Mouse (Mus musculus): ENCODE data around the gene Prl8a2.
A peak's percentile ranks its signal among the peaks of the same experiment; 100 is the strongest.

Prl8a2 gene

DNA sequence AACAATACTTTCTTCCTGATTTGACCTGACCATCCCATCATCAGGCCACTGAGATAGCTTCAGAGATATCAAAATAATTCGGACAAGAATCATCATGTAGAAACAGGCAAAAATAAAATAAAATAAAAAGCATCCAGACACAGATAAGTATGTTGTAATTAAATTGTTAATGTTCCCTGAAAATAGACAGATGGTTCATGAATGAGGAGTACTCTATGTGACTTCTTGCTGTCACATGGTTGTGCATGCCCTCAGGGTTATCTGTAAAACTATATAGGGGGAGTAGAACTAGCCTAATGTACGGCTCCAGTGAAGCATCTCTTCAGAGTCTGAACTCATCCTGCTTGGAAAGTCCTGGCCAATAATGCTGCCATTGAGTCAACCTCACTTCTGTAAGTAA is at the start of gene Prl8a2:
Gene Prl8a2 (plus strand): TSS at position 301 of the 400 bp plus-strand sequence.
- no peak for DNase-seq (ENCODE audit: low read depth, low spot score)

DNA sequence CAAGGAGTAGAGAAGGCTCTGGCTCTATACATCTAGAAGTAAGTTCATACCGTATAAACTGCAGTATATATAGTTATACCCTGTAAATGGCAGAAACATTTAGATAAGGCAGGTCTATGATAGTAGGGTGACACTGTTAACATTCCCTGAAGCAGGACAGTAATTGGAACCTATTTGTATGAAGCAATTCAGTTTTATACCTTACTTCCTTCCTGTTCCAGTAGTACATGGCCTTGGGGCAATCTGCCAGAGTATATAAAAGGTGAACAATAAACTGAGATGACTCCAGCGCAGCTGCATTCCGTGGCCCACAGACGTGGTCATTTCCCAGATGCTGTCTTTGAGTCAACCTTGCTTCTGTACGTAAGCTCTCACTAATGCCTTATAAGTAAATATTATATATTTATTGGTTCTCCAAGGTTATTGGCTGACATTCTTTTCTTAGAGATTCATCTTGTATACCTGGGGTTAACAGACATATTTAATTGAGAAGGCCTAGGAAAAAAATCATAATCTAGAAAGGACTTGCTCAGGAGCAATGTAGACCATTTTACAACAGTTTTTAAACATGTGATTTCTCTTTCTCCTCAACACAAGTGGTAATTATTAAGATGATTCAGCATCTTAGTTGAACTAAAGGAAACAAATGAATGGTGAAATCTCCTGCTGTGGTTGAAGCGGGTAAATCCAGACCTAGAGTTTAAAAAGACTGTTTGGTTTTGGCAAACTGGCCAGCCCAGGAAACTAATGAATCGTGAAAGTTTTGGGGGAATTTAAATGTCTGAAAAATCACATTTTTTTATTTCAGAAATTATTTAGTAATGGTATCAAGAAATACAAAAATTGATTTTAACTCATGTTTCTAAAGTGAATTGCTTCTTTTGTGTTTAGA is 32.9 kb upstream of the Prl8a2 start, which contains the start of gene Prl6a1:
Gene Prl6a1 (plus strand): TSS at position 294 of the 892 bp plus-strand sequence.
- DNase-seq (ENCODE audit: low read depth, low spot score): no peak

DNA sequence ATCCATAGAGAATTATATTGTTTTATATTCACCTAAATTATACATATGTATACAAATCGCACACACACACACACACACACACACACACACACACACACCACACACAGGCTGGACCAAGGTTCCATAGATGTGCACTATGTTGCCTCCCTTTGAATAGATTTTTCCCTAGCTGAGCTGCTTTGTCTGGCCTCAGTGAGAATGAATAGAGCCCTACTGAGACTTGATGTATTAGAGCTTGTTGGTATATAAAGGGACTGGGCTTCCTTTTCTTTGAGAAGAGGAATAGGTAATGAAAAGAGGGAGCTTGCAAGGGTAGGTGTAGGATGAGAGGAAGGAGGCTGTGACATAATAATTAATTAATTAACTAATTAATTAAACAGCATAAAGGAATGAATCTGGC is 10.5 kb upstream of the Prl8a2 start:
- DNase-seq (ENCODE audit: low read depth, low spot score): peak; percentile 11

DNA sequence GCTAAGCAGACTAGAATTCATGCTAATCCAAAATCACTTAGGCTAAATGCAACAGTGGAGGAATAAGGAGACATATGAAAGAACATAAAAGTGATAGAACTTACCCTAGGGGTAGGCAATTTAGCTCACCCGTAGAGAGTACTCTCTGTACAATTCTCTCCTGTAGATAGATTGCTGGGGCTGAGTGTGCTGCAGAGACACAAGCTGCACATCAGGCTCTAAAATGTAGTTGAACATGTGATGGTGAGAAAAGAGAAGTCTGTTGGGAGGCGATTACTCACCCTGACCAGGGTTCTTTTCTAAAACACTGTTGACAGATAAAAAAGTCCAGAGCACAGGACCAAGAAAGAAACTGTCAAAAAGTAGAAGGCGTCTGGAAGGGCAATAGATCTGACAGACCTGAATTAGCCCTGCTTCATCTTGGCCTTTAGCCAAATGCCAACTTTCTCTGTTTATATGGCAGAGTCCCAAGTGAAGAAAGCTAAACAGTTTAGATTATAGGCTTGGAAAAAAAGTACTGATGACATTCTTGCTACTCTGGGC is 2.7 kb upstream of the Prl8a2 start:
- peak; percentile 6 for DNase-seq (ENCODE audit: low read depth, low spot score)

DNA sequence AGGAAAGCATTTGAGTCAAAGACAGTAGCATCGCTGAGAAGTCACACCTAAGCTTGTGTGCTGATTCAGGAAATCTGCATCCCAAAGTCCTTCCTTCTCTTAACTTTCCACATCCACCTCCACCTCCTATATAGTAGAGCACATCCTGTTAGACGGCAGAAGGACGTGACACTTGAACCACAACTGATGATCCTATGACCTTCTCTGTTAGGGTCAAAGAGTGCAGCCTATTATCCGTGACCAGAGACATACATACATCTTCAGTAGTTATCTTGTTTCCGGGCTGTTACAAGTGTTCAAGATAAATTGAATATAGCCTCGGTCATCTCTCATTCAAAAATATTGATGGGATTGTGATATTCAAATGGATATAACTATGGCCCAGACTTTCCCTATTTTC is 45.3 kb downstream of the Prl8a2 start, which contains the start of gene Prl2b1:
Gene Prl2b1 (minus strand): TSS at position 101 of the 400 bp plus-strand sequence.
- no peak for DNase-seq (ENCODE audit: low read depth, low spot score)

DNA sequence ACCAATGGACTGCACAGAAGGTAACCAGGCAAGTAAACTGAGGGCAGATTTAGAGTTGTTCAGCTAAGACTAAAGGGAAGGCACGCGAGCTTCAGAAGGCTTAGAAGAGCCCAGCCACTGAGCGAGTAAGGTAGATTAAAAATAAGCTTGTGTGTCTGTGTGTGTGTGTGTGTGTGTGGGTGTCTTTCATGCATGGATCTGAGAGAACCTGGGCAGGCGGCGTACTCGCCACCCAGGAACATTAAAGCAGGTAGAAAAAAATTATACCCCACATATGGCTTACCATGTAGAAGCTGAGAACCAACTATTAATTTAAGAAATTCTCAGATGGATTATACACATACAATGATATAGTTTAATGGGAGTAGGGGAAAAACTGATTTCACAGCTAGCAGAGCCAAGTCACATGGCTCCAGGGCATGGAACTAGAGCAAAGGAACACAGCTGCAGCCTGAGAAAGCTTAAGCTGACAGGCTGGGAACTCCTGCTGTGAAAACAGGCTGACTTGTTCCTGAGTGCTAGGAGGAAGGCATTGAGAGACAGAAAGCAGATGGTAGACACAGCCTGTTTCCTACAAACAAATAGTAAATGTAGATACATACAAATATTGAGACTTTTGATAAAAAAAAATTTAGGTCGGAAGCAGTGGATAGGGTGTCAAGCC is 53.7 kb downstream of the Prl8a2 start:
- peak; percentile 50 for DNase-seq (ENCODE audit: low read depth, low spot score)

Measured in mesoderm, embryonic 11.5 days (tissue).